Mouse (Mus musculus) ovary, postnatal 36 days (tissue): ENCODE results near the gene Lin7c.
A peak's percentile ranks its signal among the peaks of the same experiment; 100 is the strongest.

Experiments used
- DNase-seq: peaks from one replicate; pipeline ENCODE4 v3.0.0; 2022; ENCODE audit warnings: low spot score, mixed read lengths

The Lin7c gene

GRCm38 (mm10) chr2:109917496-109918413 lies 27.1 kb downstream of the Lin7c start, which contains the start of gene Lgr4:
TSS of gene Lgr4 (plus strand) at chr2:109917647.
- peak; percentile 98 for DNase-seq

- DNase-seq: peak; percentile 44
These were observed 28.1 kb downstream of the Lin7c start for GRCm38 (mm10) chr2:109918592-109919262.

- DNase-seq: no peak
These were observed 29.8 kb downstream of the Lin7c start for GRCm38 (mm10) chr2:109920471-109920870.

GRCm38 (mm10) chr2:109921298-109922035 lies 30.8 kb downstream of the Lin7c start:
- DNase-seq: no peak

DNA sequence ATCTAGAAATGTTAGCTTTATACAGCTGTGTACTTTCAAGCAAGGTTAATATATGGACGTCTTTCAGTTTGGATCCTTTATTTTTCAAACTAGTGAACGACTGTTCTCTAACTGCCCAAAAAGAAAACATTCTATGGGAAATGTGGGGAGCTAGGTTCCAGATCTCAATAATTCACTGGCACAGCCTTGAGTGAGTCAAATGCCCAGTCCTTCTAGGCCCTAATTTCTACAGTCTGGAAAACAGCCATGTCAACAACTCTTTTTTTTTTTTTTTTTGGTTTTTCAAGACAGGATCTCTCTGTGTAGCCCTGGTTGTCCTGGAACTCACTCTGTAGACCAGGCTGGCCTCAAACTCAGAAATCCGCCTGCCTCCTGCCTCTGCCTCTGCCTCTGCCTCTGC lies 31.7 kb downstream of the Lin7c start:
- no peak for DNase-seq

- DNase-seq: no peak
These were observed 32.4 kb downstream of the Lin7c start for GRCm38 (mm10) chr2:109923031-109923430.

DNA sequence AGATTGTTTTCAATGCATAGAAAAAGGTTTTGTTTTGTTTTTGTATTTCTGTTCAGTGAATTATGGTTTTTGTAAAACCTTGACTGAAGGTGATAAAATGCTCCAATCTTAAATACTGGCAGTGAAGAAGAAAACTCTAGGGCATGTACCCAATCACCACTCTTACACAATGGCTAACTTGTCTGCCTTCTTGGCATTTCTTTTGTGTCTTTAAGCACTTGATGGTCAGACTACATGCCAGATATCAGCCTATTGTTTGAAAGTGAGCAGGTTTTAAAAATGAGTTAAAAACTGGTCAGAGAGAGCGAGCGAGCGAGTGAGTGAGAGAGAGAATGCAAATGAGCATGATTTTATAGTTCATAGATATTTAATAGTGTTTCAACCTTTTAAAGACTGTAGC lies 33.3 kb downstream of the Lin7c start:
- no peak for DNase-seq

- DNase-seq: no peak
These were observed 36.3 kb downstream of the Lin7c start for GRCm38 (mm10) chr2:109926984-109927383.

DNA sequence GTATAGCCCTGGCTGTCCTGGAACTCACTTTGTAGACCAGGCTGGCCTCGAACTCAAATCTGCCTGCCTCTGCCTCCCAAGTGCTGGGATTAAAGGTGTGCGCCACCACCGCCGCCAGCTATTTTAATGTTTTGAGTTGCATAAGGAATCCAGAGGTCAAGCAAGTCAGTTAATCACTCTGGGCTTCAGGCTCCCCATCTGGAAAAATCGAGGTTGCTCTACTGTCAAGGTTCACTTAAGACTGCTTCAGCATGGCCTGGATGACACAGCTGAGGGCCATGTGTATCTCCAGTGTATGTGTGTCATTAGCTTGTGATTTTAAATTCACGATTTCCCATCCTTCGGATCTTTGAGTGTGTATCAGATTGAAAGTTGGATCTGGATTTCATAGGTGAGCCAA lies 36.8 kb downstream of the Lin7c start:
- DNase-seq: no peak

GRCm38 (mm10) chr2:109927876-109928275 lies 37.2 kb downstream of the Lin7c start:
- DNase-seq: no peak

GRCm38 (mm10) chr2:109928791-109929190 lies 38.1 kb downstream of the Lin7c start:
- no peak for DNase-seq

GRCm38 (mm10) chr2:109929256-109929655 lies 38.6 kb downstream of the Lin7c start:
- DNase-seq: no peak

- no peak for DNase-seq
These were observed 39.7 kb downstream of the Lin7c start for GRCm38 (mm10) chr2:109930366-109930765.

- no peak for DNase-seq
These were observed 40.1 kb downstream of the Lin7c start for GRCm38 (mm10) chr2:109930771-109931170.

GRCm38 (mm10) chr2:109931978-109932780 lies 41.5 kb downstream of the Lin7c start:
- no peak for DNase-seq

DNA sequence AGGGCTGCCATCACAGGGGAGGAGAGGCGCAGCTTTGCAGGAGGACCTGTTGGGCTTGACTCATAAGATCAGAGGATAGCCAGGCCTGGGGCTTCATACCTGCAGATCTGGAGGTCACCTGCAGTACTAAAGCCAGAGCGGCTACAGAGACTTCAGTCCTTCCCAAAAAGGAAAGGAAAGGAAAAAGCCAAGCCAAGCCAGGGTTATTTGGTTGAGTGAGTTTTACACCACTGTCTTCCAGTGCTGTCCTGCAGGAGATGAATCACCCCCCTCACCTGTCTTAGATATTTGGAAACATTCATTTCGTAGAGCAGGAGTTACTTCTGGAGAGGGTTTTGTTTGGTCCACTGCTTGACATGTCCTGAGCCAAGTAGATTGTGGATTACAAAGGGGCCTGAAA lies 42.5 kb downstream of the Lin7c start:
- DNase-seq: no peak

DNA sequence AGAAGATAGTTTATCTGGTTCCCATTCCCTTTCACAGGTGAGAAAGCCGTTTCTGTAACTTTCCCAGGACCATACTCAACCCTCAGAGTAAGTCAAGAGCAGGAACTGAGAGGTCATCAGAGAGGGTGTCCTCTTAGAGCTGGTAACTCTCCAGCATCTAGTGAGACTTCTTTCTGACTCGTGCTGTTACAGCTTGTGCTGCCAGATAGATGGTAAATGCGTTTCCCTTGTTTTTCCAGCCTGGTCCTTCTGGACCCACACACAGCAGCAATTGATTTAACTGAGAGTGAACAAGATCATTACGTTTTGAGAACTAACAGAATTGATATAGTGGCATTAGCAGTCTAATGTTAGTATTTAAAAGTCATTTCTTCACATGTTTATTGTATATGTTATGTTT lies 43.4 kb downstream of the Lin7c start:
- DNase-seq: no peak

- no peak for DNase-seq
These were observed 44.5 kb downstream of the Lin7c start for GRCm38 (mm10) chr2:109935194-109935593.

DNA sequence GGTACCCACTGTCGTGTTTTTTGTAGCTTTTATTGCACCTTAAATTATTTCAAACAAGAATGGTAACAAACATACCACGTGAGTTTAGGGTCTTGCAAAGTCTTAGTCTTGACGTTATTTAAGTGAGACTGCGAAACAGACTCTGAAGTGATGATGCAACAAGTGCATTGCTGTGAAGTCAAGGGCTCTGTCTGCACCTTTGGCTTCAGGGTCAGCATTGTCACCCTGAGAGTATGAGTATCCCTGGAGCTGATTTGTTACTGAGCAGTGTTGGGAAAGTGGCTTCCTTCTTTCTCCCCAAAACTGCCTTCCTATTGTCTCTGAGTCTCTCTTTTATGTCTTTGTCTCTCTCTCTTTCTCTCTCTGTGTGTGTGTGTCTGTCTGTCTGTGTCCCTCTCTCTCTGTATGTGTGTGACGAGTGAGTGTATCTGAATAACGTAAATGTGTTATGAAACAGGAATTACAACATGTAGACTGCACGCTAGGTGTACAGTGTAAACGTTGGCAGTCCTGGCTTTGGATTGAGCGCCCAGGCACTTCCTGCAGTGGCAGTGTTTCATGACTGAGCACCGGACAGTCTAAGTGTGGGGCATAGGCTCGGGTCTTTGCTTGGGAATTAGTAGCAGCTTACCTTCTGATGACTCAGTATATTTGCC lies 45.2 kb downstream of the Lin7c start:
- DNase-seq: no peak

DNA sequence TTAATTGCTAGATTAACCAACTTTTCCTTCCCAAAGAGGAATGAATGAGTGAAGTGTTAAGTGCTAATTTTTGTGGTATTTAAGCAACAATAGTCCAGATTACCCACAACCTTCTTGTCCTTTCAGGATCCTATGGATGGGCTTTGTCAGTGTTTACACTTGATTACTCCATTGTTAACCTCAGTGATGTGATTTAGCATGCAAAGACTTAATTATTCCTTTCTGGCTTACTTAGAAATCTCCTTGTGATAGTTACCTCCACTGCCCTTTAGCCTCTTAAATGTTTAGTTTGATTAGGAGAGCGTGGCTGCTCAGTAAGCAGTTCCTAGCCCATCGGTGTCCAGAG lies 45.7 kb downstream of the Lin7c start:
- DNase-seq: no peak

GRCm38 (mm10) chr2:109941973-109942444 lies 51.4 kb downstream of the Lin7c start:
- DNase-seq: no peak
